Mouse (Mus musculus): Measurements from ENCODE around the gene Rnase2b.
A peak's percentile ranks its signal among the peaks of the same experiment; 100 is the strongest.
"Not testable (repeated sequence)": the region's sequence is repeated elsewhere in the genome, so short reads cannot be mapped to it uniquely, and the experiment has no call there.

The Rnase2b gene

GRCm38 (mm10) chr14:51150206-51150831 lies 11.7 kb upstream of the Rnase2b start:
- no peak for DNase-seq (ENCODE audit: extremely low read depth, low read depth)

GRCm38 (mm10) chr14:51152249-51152870 lies 9.7 kb upstream of the Rnase2b start:
- DNase-seq (ENCODE audit: extremely low read depth, low read depth) = no peak

GRCm38 (mm10) chr14:51156056-51156735 lies 5.9 kb upstream of the Rnase2b start:
- DNase-seq (ENCODE audit: extremely low read depth, low read depth) = no peak

- no peak for DNase-seq (ENCODE audit: extremely low read depth, low read depth)
These were observed 5.4 kb upstream of the Rnase2b start for GRCm38 (mm10) chr14:51156736-51157068.

- no peak for DNase-seq (ENCODE audit: extremely low read depth, low read depth)
These were observed 5.0 kb upstream of the Rnase2b start for GRCm38 (mm10) chr14:51157072-51157471.

- DNase-seq (ENCODE audit: extremely low read depth, low read depth) = not testable (repeated sequence)
These were observed 1.3 kb downstream of the Rnase2b start for GRCm38 (mm10) chr14:51163323-51163722.

- DNase-seq (ENCODE audit: extremely low read depth, low read depth) = no peak
These were observed 3.4 kb downstream of the Rnase2b start for GRCm38 (mm10) chr14:51165435-51165834.

GRCm38 (mm10) chr14:51166068-51166467 lies 4.0 kb downstream of the Rnase2b start:
- no peak for DNase-seq (ENCODE audit: extremely low read depth, low read depth)

- DNase-seq (ENCODE audit: extremely low read depth, low read depth) = peak; percentile 10
These were observed 10.2 kb downstream of the Rnase2b start for GRCm38 (mm10) chr14:51172095-51172865.

GRCm38 (mm10) chr14:51172947-51173346 lies 10.9 kb downstream of the Rnase2b start:
- DNase-seq (ENCODE audit: extremely low read depth, low read depth) = not testable (repeated sequence)

GRCm38 (mm10) chr14:51173843-51174242 lies 11.8 kb downstream of the Rnase2b start:
- no peak for DNase-seq (ENCODE audit: extremely low read depth, low read depth)

- not testable (repeated sequence) for DNase-seq (ENCODE audit: extremely low read depth, low read depth)
These were observed 19.0 kb downstream of the Rnase2b start for GRCm38 (mm10) chr14:51181051-51181450.

GRCm38 (mm10) chr14:51195681-51196080 lies 33.6 kb downstream of the Rnase2b start:
- no peak for DNase-seq (ENCODE audit: extremely low read depth, low read depth)

- no peak for DNase-seq (ENCODE audit: extremely low read depth, low read depth)
These were observed 37.3 kb downstream of the Rnase2b start, which contains the start of gene Ang2 for GRCm38 (mm10) chr14:51199098-51200023. TSS of gene Ang2 (minus strand) at chr14:51199148.

GRCm38 (mm10) chr14:51200054-51200453 lies 38.0 kb downstream of the Rnase2b start:
- no peak for DNase-seq (ENCODE audit: extremely low read depth, low read depth)

- no peak for DNase-seq (ENCODE audit: extremely low read depth, low read depth)
These were observed 38.4 kb downstream of the Rnase2b start for GRCm38 (mm10) chr14:51200466-51200865.

GRCm38 (mm10) chr14:51203115-51203514 lies 41.1 kb downstream of the Rnase2b start, which contains the start of gene Ear14:
TSS of gene Ear14 (plus strand) at chr14:51203391.
- DNase-seq (ENCODE audit: extremely low read depth, low read depth) = no peak

Data from MEL-GATA-1-ER (cell line).